In genomic region chr15:81956457-81956856, GRCm38 (mm10) we compare ENCODE assay signal across 9 mouse cellular contexts. TPM values are rescaled to one million over a fixed set of nuclear protein-coding genes. Genes with fewer than 3 reads are reported as not detected.
A peak's percentile ranks its signal among the peaks of the same experiment; 100 is the strongest.
DNase-seq lines count a peak whose midpoint lies in the region; ATAC-seq and TF ChIP-seq lines count a peak whose summit lies in the region.
"Had no signal": no experiment of that assay in that cellular context is flagged by ENCODE, and none has a peak within 500 bp of the region (broad histone marks: within the 10 kb centered on the region; RNA-seq: fewer than 3 reads in every experiment).

No protein-coding gene starts in this region.

- no peak overlapping the region for H3K4me2 ChIP-seq in hindbrain, embryonic 11.5 days (replicated peaks; ENCODE audit: low read depth, low read length)
- H3K4me2 ChIP-seq in hindbrain, embryonic 13.5 days: no peak overlapping the region
- H3K4me2 ChIP-seq: limb, embryonic 15.5 days had no signal

- H3K9ac ChIP-seq in hindbrain, embryonic 11.5 days (ENCODE audit: low read depth, low read length): no peak overlapping the region
- H3K9ac ChIP-seq in hindbrain, embryonic 13.5 days: no peak overlapping the region
- H3K9ac ChIP-seq: limb, embryonic 15.5 days had no signal

- DNase-seq in hindbrain, embryonic 11.5 days (ENCODE audit: low spot score): peak; percentile 78
- peak; percentile 60 for DNase-seq in CD8-positive naive resting alpha-beta T cell, adult 2 months (ENCODE audit: low read depth in 2 of 2, low spot score in 2 of 2)
- DNase-seq in ZHBTc4 (ENCODE audit: low read depth, low spot score): peak; percentile 88
- DNase-seq in embryo, embryonic 11 days: peak; percentile 54
- peak; percentile 27 to 33 for DNase-seq in lung, adult 18-20 months
- peak in 1 of 2 experiments; percentile 37 for DNase-seq in spleen, adult 2 months (ENCODE audit: low read depth in 1 of 2, low spot score in 2 of 2)
- DNase-seq in yolk sac, embryonic 10.5 days (ENCODE audit: low spot score): no peak

- TF ChIP-seq POLR2A in spleen, adult 2 months (IDR thresholded peaks at IDR 0.05; ENCODE audit: low read depth, low read length): no peak

- 52% methylated on average over 8 of the region's 8 CpGs for WGBS in hindbrain, embryonic 11.5 days
- 59% methylated on average over 8 of the region's 8 CpGs for WGBS in hindbrain, embryonic 13.5 days
- 74% methylated on average over 8 of the region's 8 CpGs for WGBS in spleen, adult 2 months

- no peaks in the 10 kb centered on the region for H3K9me3 ChIP-seq in hindbrain, embryonic 11.5 days (ENCODE audit: control insufficient read depth, low read length)
- H3K9me3 ChIP-seq in hindbrain, embryonic 13.5 days: no peaks in the 10 kb centered on the region
- H3K9me3 ChIP-seq: limb, embryonic 15.5 days had no signal

- no peak overlapping the region for H3K27ac ChIP-seq in hindbrain, embryonic 11.5 days (ENCODE audit: low read depth, low read length)
- H3K27ac ChIP-seq in hindbrain, embryonic 13.5 days: no peak overlapping the region
- no peak overlapping the region for H3K27ac ChIP-seq in spleen, adult 2 months (ENCODE audit: insufficient read depth, low read length)
- H3K27ac ChIP-seq: limb, embryonic 15.5 days had no signal

- no peak overlapping the region for H3K4me3 ChIP-seq in hindbrain, embryonic 11.5 days (ENCODE audit: low read depth, low read length)
- no peak overlapping the region for H3K4me3 ChIP-seq in hindbrain, embryonic 13.5 days
- H3K4me3 ChIP-seq in spleen, adult 2 months (ENCODE audit: extremely low read depth, insufficient read depth, insufficient read length): no peak overlapping the region
- H3K4me3 ChIP-seq: limb, embryonic 15.5 days had no signal

- H3K36me3 ChIP-seq in hindbrain, embryonic 11.5 days (ENCODE audit: control insufficient read depth, insufficient read depth, low read length): 0 out of 2 replicates have a peak, but pooled peaks cover 1% of the 10 kb centered on the region
- peaks cover 45% of the 10 kb centered on the region for H3K36me3 ChIP-seq in hindbrain, embryonic 13.5 days
- H3K36me3 ChIP-seq in spleen, adult 2 months (ENCODE audit: control insufficient read depth, insufficient read depth, low read length): peaks cover 7% of the 10 kb centered on the region; the same call in 1 of the 2 replicates

- H3K4me1 ChIP-seq in hindbrain, embryonic 11.5 days (replicated peaks; ENCODE audit: control insufficient read depth, insufficient read depth, low read length): no peaks in the 10 kb centered on the region
- H3K4me1 ChIP-seq in hindbrain, embryonic 13.5 days (replicated peaks): peaks cover 13% of the 10 kb centered on the region
- no peaks in the 10 kb centered on the region for H3K4me1 ChIP-seq in spleen, adult 2 months (ENCODE audit: control insufficient read depth, insufficient read depth, insufficient read length)

- H3K27me3 ChIP-seq in hindbrain, embryonic 11.5 days (ENCODE audit: control insufficient read depth, insufficient read depth, low read length): no peaks in the 10 kb centered on the region
- H3K27me3 ChIP-seq in hindbrain, embryonic 13.5 days: no peaks in the 10 kb centered on the region
- no peaks in the 10 kb centered on the region for H3K27me3 ChIP-seq in spleen, adult 2 months (ENCODE audit: control insufficient read depth, insufficient read depth, low read length)
- H3K27me3 ChIP-seq: limb, embryonic 15.5 days had no signal

- peak; percentile 80; the same call in 1 of the 2 replicates for TF ChIP-seq CTCF in spleen, adult 2 months (IDR thresholded peaks at IDR 0.05; ENCODE audit: extremely low read depth, insufficient read depth, insufficient read length, insufficient replicate concordance)

- no peak for ATAC-seq in hindbrain, embryonic 11.5 days (ENCODE audit: low FRiP score)
- no peak for ATAC-seq in hindbrain, embryonic 13.5 days (ENCODE audit: low FRiP score)

RNA-seq across cellular contexts. Expression of gene Pmm1, which starts 4.3 kb away (rescaled TPM):
- 31.1 and 33.7 TPM in 2 replicates for polyA plus RNA-seq in hindbrain, embryonic 11.5 days (2014; fragmentation: Nextera tagmentation; extraction: Ambion mirVana)
- 62.9 and 65.3 TPM in 2 replicates for polyA plus RNA-seq in hindbrain, embryonic 13.5 days (2015; fragmentation: Nextera tagmentation; extraction: Ambion mirVana)
- polyA plus RNA-seq in spleen, adult 2 months (2012; rRNA removed): 18.2 and 28.1 TPM in 2 replicates

RNA-seq across cellular contexts. Expression of gene Csdc2, which starts 19.9 kb away (rescaled TPM):
- polyA plus RNA-seq in hindbrain, embryonic 11.5 days (2014; fragmentation: Nextera tagmentation; extraction: Ambion mirVana): 25.2 and 25.7 TPM in 2 replicates
- polyA plus RNA-seq in hindbrain, embryonic 13.5 days (2015; fragmentation: Nextera tagmentation; extraction: Ambion mirVana): 130 and 137 TPM in 2 replicates
- 5.4 and 6.1 TPM in 2 replicates for polyA plus RNA-seq in spleen, adult 2 months (2012; rRNA removed)

RNA-seq across cellular contexts. Expression of gene 1700029P11Rik, which starts 23.9 kb away (rescaled TPM):
- polyA plus RNA-seq in hindbrain, embryonic 11.5 days (2014; fragmentation: Nextera tagmentation; extraction: Ambion mirVana): not detected in 2 replicates
- not detected in 2 replicates for polyA plus RNA-seq in hindbrain, embryonic 13.5 days (2015; fragmentation: Nextera tagmentation; extraction: Ambion mirVana)
- not detected in 2 replicates for polyA plus RNA-seq in spleen, adult 2 months (2012; rRNA removed)
- polyA plus RNA-seq: limb, embryonic 15.5 days had no signal

RNA-seq across cellular contexts. Expression of gene Polr3h, which starts 30.4 kb away (rescaled TPM):
- polyA plus RNA-seq in hindbrain, embryonic 11.5 days (2014; fragmentation: Nextera tagmentation; extraction: Ambion mirVana): 66.2 and 67.1 TPM in 2 replicates
- 73.3 and 76.8 TPM in 2 replicates for polyA plus RNA-seq in hindbrain, embryonic 13.5 days (2015; fragmentation: Nextera tagmentation; extraction: Ambion mirVana)
- polyA plus RNA-seq in spleen, adult 2 months (2012; rRNA removed): 8.6 and 11.1 TPM in 2 replicates

RNA-seq across cellular contexts. Expression of gene Xrcc6, which starts 31.2 kb away (rescaled TPM):
- polyA plus RNA-seq in hindbrain, embryonic 11.5 days (2014; fragmentation: Nextera tagmentation; extraction: Ambion mirVana): 62.4 and 66.6 TPM in 2 replicates
- polyA plus RNA-seq in hindbrain, embryonic 13.5 days (2015; fragmentation: Nextera tagmentation; extraction: Ambion mirVana): 43.4 and 44.9 TPM in 2 replicates
- polyA plus RNA-seq in spleen, adult 2 months (2012; rRNA removed): 11.8 TPM in 2 replicates
